Mouse (Mus musculus) heart, postnatal 0 days (tissue): ENCODE results near the gene Txlnb.

ENCODE experiments used
- CTCF ChIP-seq: IDR thresholded peaks from 2 replicates; pipeline ENCODE4 v1.5.1; 2016; ENCODE audit warnings: antibody characterized with exemption, control low read depth, low read depth
- EP300 ChIP-seq: IDR thresholded peaks from 2 replicates; pipeline ENCODE4 v1.6.1; 2016; ENCODE audit warnings: antibody characterized with exemption, low read depth

DNA sequence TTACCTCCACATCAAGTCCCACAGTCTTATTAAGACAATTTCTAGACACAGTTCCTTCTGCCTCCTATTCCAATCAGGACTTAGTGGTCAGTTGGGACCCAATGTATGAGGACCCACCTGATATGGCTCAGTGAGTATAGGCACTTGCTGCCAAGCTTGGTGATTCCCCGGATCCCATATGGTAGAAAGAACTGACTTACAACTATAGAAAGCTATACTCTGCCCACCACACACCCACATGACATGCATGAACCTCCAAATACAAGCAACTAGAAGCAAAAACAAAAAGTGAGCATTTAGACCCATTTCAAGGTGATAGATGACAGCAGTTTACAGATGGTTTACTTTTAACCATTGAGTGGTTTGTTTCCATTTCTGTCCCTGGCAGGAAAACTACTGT lies 40.2 kb downstream of the Txlnb start:
- TF ChIP-seq CTCF (no peak), EP300 (no peak)
